Mouse (Mus musculus): ENCODE results near the gene Gm13288.
A peak's percentile ranks its signal among the peaks of the same experiment; 100 is the strongest.
"Not testable (repeated sequence)": the region's sequence is repeated elsewhere in the genome, so short reads cannot be mapped to it uniquely, and the experiment has no call there.

The Gm13288 gene

GRCm38 (mm10) chr4:88805231-88805630, at the start of gene Gm13288:
Gene Gm13288, plus strand, starts transcription at chr4:88805531.
- DNase-seq (ENCODE audit: low read depth, low spot score), result not testable (repeated sequence)

- not testable (repeated sequence) for DNase-seq (ENCODE audit: low read depth, low spot score)
Observed at GRCm38 (mm10) chr4:88756581-88757513, 48.5 kb upstream of the Gm13288 start.

GRCm38 (mm10) chr4:88757628-88758031, 47.7 kb upstream of the Gm13288 start:
- peak; percentile 90 for DNase-seq (ENCODE audit: low read depth, low spot score)

GRCm38 (mm10) chr4:88758751-88759150, 46.6 kb upstream of the Gm13288 start:
- not testable (repeated sequence) for DNase-seq (ENCODE audit: low read depth, low spot score)

- DNase-seq (ENCODE audit: low read depth, low spot score), result not testable (repeated sequence)
Observed at GRCm38 (mm10) chr4:88759610-88760268, 45.6 kb upstream of the Gm13288 start, which contains the start of gene Gm13283. Gene Gm13283, plus strand, starts transcription at chr4:88760119.

GRCm38 (mm10) chr4:88760431-88760830, 44.9 kb upstream of the Gm13288 start:
- DNase-seq (ENCODE audit: low read depth, low spot score), result peak; percentile 85

- DNase-seq (ENCODE audit: low read depth, low spot score), result not testable (repeated sequence)
Observed at GRCm38 (mm10) chr4:88761776-88762175, 43.6 kb upstream of the Gm13288 start.

GRCm38 (mm10) chr4:88762341-88762740, 43.0 kb upstream of the Gm13288 start:
- not testable (repeated sequence) for DNase-seq (ENCODE audit: low read depth, low spot score)

GRCm38 (mm10) chr4:88763384-88764018, 41.8 kb upstream of the Gm13288 start:
- peak; percentile 84 for DNase-seq (ENCODE audit: low read depth, low spot score)

GRCm38 (mm10) chr4:88773534-88773933, 31.8 kb upstream of the Gm13288 start, which contains the start of gene Gm13290:
Gene Gm13290, plus strand, starts transcription at chr4:88773834.
- not testable (repeated sequence) for DNase-seq (ENCODE audit: low read depth, low spot score)

- DNase-seq (ENCODE audit: low read depth, low spot score), result not testable (repeated sequence)
Observed at GRCm38 (mm10) chr4:88776622-88777021, 28.7 kb upstream of the Gm13288 start, which contains the start of gene Gm13289. Gene Gm13289, plus strand, starts transcription at chr4:88776922.

GRCm38 (mm10) chr4:88779550-88779949, 25.8 kb upstream of the Gm13288 start, which contains the start of gene Gm13272:
Gene Gm13272, plus strand, starts transcription at chr4:88779850.
- not testable (repeated sequence) for DNase-seq (ENCODE audit: low read depth, low spot score)

GRCm38 (mm10) chr4:88780320-88780719, 25.0 kb upstream of the Gm13288 start:
- not testable (repeated sequence) for DNase-seq (ENCODE audit: low read depth, low spot score)

GRCm38 (mm10) chr4:88781831-88782230, 23.5 kb upstream of the Gm13288 start, which contains the start of gene Ifnz:
Gene Ifnz, plus strand, starts transcription at chr4:88782131.
- DNase-seq (ENCODE audit: low read depth, low spot score), result not testable (repeated sequence)

- not testable (repeated sequence) for DNase-seq (ENCODE audit: low read depth, low spot score)
Observed at GRCm38 (mm10) chr4:88782335-88782734, 23.0 kb upstream of the Gm13288 start.

GRCm38 (mm10) chr4:88785409-88785808, 19.9 kb upstream of the Gm13288 start, which contains the start of gene Gm13276:
Gene Gm13276, plus strand, starts transcription at chr4:88785709.
- DNase-seq (ENCODE audit: low read depth, low spot score), result not testable (repeated sequence)

GRCm38 (mm10) chr4:88788402-88788801, 16.9 kb upstream of the Gm13288 start, which contains the start of gene Gm13277:
Gene Gm13277, plus strand, starts transcription at chr4:88788632.
- not testable (repeated sequence) for DNase-seq (ENCODE audit: low read depth, low spot score)

- DNase-seq (ENCODE audit: low read depth, low spot score), result not testable (repeated sequence)
Observed at GRCm38 (mm10) chr4:88791250-88791649, 14.1 kb upstream of the Gm13288 start, which contains the start of gene Gm13278. Gene Gm13278, plus strand, starts transcription at chr4:88791550.

- not testable (repeated sequence) for DNase-seq (ENCODE audit: low read depth, low spot score)
Observed at GRCm38 (mm10) chr4:88793936-88794675, 11.2 kb upstream of the Gm13288 start, which contains the start of gene Gm13275. Gene Gm13275, plus strand, starts transcription at chr4:88794487.

GRCm38 (mm10) chr4:88797097-88797496, 8.2 kb upstream of the Gm13288 start, which contains the start of gene Gm13279:
Gene Gm13279, plus strand, starts transcription at chr4:88797397.
- DNase-seq (ENCODE audit: low read depth, low spot score), result not testable (repeated sequence)

All from brain, adult 2 months (tissue).